Mouse (Mus musculus) myocyte (in vitro differentiated cells): ENCODE measurements around the gene Neto2. TPM values are rescaled to one million over a fixed set of nuclear protein-coding genes. Genes with fewer than 3 reads are reported as not detected.

Experiments
- H3K27me3 ChIP-seq: one replicate; pipeline ENCODE4 v1.6.1; 2011; ENCODE audit not compliant: control insufficient read depth, insufficient read depth, insufficient read length
- H3K36me3 ChIP-seq: one replicate; pipeline ENCODE4 v1.6.1; 2011; ENCODE audit not compliant: control insufficient read depth, insufficient read depth
- H3K4me2 ChIP-seq: one replicate; pipeline ENCODE4 v1.6.1; 2011; ENCODE audit warnings: low read depth, control low read depth
- H3K4me3 ChIP-seq: one replicate; pipeline ENCODE4 v1.5.1; 2011; ENCODE audit warnings: mild to moderate bottlenecking, control low read depth, moderate library complexity
- H3K79me2 ChIP-seq: one replicate; pipeline ENCODE4 v1.6.1; 2011; ENCODE audit not compliant: control insufficient read depth, insufficient read depth
- H3ac ChIP-seq: one replicate; pipeline ENCODE4 v1.6.1; 2011; ENCODE audit not compliant: control insufficient read depth, insufficient read length
- CEBPB ChIP-seq: IDR thresholded peaks from 2 replicates; pipeline ENCODE4 v1.6.1; 2011; ENCODE audit warnings: mild to moderate bottlenecking, moderate library complexity; ENCODE audit not compliant: poor library complexity, insufficient read depth, severe bottlenecking
- E2F4 ChIP-seq: IDR thresholded peaks from one replicate; pipeline ENCODE4 v1.6.1; 2011; ENCODE audit warnings: mild to moderate bottlenecking, control low read depth, moderate library complexity; ENCODE audit not compliant: insufficient read depth
- MAX ChIP-seq: IDR thresholded peaks from one replicate; pipeline ENCODE4 v1.6.1; 2011; ENCODE audit warnings: low read depth, mild to moderate bottlenecking, control low read depth
- MYOD1 ChIP-seq, 3 experiments: IDR thresholded peaks; one replicate each; pipeline ENCODE4 v1.6.1; 2011; ENCODE audit warnings: control low read depth in 2 of 3, low read depth in 2 of 3, mild to moderate bottlenecking in 2 of 3, moderate library complexity in 1 of 3; ENCODE audit not compliant: insufficient read length in 2 of 3, control insufficient read depth in 1 of 3
- MYOG ChIP-seq, 3 experiments: IDR thresholded peaks; one replicate each; pipeline ENCODE4 v1.6.1; 2011; ENCODE audit warnings: control low read depth in 2 of 3, low read depth in 2 of 3, mild to moderate bottlenecking in 2 of 3; ENCODE audit not compliant: insufficient read length in 2 of 3, control insufficient read depth in 1 of 3, insufficient read depth in 1 of 3
- POLR2A ChIP-seq: IDR thresholded peaks from one replicate; pipeline ENCODE4 v1.6.1; 2011; ENCODE audit warnings: low read depth, mild to moderate bottlenecking, control low read depth, moderate library complexity; ENCODE audit not compliant: insufficient read length
- POLR2AphosphoS2 ChIP-seq: IDR thresholded peaks from one replicate; pipeline ENCODE4 v1.6.1; 2011; ENCODE audit warnings: low read depth, control low read depth; ENCODE audit not compliant: insufficient read length
- REST ChIP-seq: IDR thresholded peaks from one replicate; pipeline ENCODE4 v1.6.1; 2011; ENCODE audit warnings: mild to moderate bottlenecking, control low read depth, moderate library complexity; ENCODE audit not compliant: insufficient read depth, insufficient read length
- SRF ChIP-seq: IDR thresholded peaks from one replicate; pipeline ENCODE4 v1.6.1; 2011; ENCODE audit warnings: low read depth; ENCODE audit not compliant: control insufficient read depth, insufficient read length
- TCF12 ChIP-seq: IDR thresholded peaks from one replicate; pipeline ENCODE4 v1.6.1; 2011; ENCODE audit warnings: mild to moderate bottlenecking, control low read depth; ENCODE audit not compliant: poor library complexity, insufficient read depth, severe bottlenecking
- TCF3 ChIP-seq: IDR thresholded peaks from one replicate; pipeline ENCODE4 v1.6.1; 2011; ENCODE audit warnings: low read depth, control low read depth; ENCODE audit not compliant: insufficient read length
- USF1 ChIP-seq: IDR thresholded peaks from one replicate; pipeline ENCODE4 v1.6.1; 2011; ENCODE audit warnings: low read depth, mild to moderate bottlenecking, control low read depth, moderate library complexity
- polyA plus RNA-seq: library from polyadenylated mRNA; unstranded; fragments of >200 nt; fragmentation: generic; extraction: Trizol; gene quantifications from one replicate; pipeline ENCODE4 v1.2.1, GENCODE M21; 2012; ENCODE audit warnings: missing spikeins

Neto2 gene
- polyA plus RNA-seq, 1 experiment = 0.31 TPM

- Histone ChIP-seq H3K4me2 (no peak overlapping the region), H3ac (no peak overlapping the region), H3K79me2 (no peaks in the 10 kb centered on the region), H3K36me3 (no peaks in the 10 kb centered on the region), H3K4me3 (no peak overlapping the region), H3K27me3 (no peaks in the 10 kb centered on the region)
- TF ChIP-seq MYOD1 (IDR thresholded peaks at IDR 0.05; ENCODE audit: control insufficient read depth in 1 of 3, insufficient read length in 2 of 3, low read depth in 2 of 3) = no peak
- TF ChIP-seq TCF3 = no peak
- no peak for TF ChIP-seq REST
- TF ChIP-seq TCF12 = no peak
- no peak for TF ChIP-seq E2F4
- no peak for TF ChIP-seq SRF
- no peak for TF ChIP-seq POLR2AphosphoS2
- no peak for TF ChIP-seq CEBPB
- TF ChIP-seq POLR2A = no peak
- no peak for TF ChIP-seq MAX
- TF ChIP-seq MYOG (IDR thresholded peaks at IDR 0.05; ENCODE audit: control insufficient read depth in 1 of 3, insufficient read depth in 1 of 3, insufficient read length in 2 of 3, low read depth in 2 of 3) = no peak
- TF ChIP-seq USF1 = no peak
Measured at GRCm38 (mm10) chr8:85604201-85604600, 96.5 kb downstream of the Neto2 start.

- Histone ChIP-seq H3K4me2 (no peak overlapping the region), H3K36me3 (no peaks in the 10 kb centered on the region), H3K79me2 (no peaks in the 10 kb centered on the region), H3ac (no peak overlapping the region), H3K4me3 (no peak overlapping the region), H3K27me3 (no peaks in the 10 kb centered on the region)
- no peak for TF ChIP-seq CEBPB
- no peak for TF ChIP-seq TCF3
- no peak for TF ChIP-seq E2F4
Measured at GRCm38 (mm10) chr8:85603203-85603895, 97.4 kb downstream of the Neto2 start.

GRCm38 (mm10) chr8:85602737-85603136 lies 98.0 kb downstream of the Neto2 start:
- Histone ChIP-seq H3K79me2 (no peaks in the 10 kb centered on the region), H3ac (no peak overlapping the region)
- no peak for TF ChIP-seq TCF12
- TF ChIP-seq E2F4 = no peak
- TF ChIP-seq TCF3 = no peak
- TF ChIP-seq SRF = no peak
- TF ChIP-seq CEBPB = no peak
- TF ChIP-seq USF1 = no peak
- TF ChIP-seq REST = no peak
- no peak for TF ChIP-seq MYOD1 (IDR thresholded peaks at IDR 0.05; ENCODE audit: control insufficient read depth in 1 of 3, insufficient read length in 2 of 3, low read depth in 2 of 3)
- TF ChIP-seq POLR2AphosphoS2 = no peak
- no peak for TF ChIP-seq MYOG (IDR thresholded peaks at IDR 0.05; ENCODE audit: control insufficient read depth in 1 of 3, insufficient read depth in 1 of 3, insufficient read length in 2 of 3, low read depth in 2 of 3)
- no peak for TF ChIP-seq MAX
- no peak for TF ChIP-seq POLR2A

GRCm38 (mm10) chr8:85601741-85602140 lies 99.0 kb downstream of the Neto2 start:
- no peaks in the 10 kb centered on the region for H3K27me3 ChIP-seq
- no peak for TF ChIP-seq USF1
- no peak for TF ChIP-seq CEBPB
- no peak for TF ChIP-seq MYOD1 (IDR thresholded peaks at IDR 0.05; ENCODE audit: control insufficient read depth in 1 of 3, insufficient read length in 2 of 3, low read depth in 2 of 3)
- TF ChIP-seq POLR2A = no peak
- no peak for TF ChIP-seq MAX
- TF ChIP-seq TCF3 = no peak
- TF ChIP-seq MYOG (IDR thresholded peaks at IDR 0.05; ENCODE audit: control insufficient read depth in 1 of 3, insufficient read depth in 1 of 3, insufficient read length in 2 of 3, low read depth in 2 of 3) = no peak
- TF ChIP-seq E2F4 = no peak
- no peak for TF ChIP-seq TCF12
- TF ChIP-seq SRF = no peak
- TF ChIP-seq POLR2AphosphoS2 = no peak
- TF ChIP-seq REST = no peak
- no peaks in the 10 kb centered on the region for H3K79me2 ChIP-seq
- H3K36me3 ChIP-seq = no peaks in the 10 kb centered on the region
- no peak overlapping the region for H3ac ChIP-seq
- no peak overlapping the region for H3K4me2 ChIP-seq
- H3K4me3 ChIP-seq = no peak overlapping the region

More at GRCm38 (mm10) chr8:85602737-85603136, 98.0 kb downstream of the Neto2 start:
- H3K4me2 ChIP-seq = no peak overlapping the region
- no peaks in the 10 kb centered on the region for H3K27me3 ChIP-seq
- H3K36me3 ChIP-seq = no peaks in the 10 kb centered on the region
- no peak overlapping the region for H3K4me3 ChIP-seq
